ENCODE assay signal across 8 mouse cellular contexts in genomic region chr6:7845680-7846017, GRCm38 (mm10). TPM values are rescaled to one million over a fixed set of nuclear protein-coding genes. Genes with fewer than 3 reads are reported as not detected.
DNase-seq lines count a peak whose midpoint lies in the region; ATAC-seq and TF ChIP-seq lines count a peak whose summit lies in the region.

No protein-coding gene starts in this region.

- no peaks in the 10 kb centered on the region for H3K36me3 ChIP-seq in kidney, postnatal 0 days (ENCODE audit: insufficient read depth, low read length)
- no peaks in the 10 kb centered on the region for H3K36me3 ChIP-seq in hindbrain, embryonic 14.5 days (replicated peaks; ENCODE audit: control insufficient read depth, insufficient read depth)
- no peaks in the 10 kb centered on the region for H3K36me3 ChIP-seq in midbrain, embryonic 14.5 days (ENCODE audit: control insufficient read depth, insufficient read depth, low read length)

- peak overlapping the region; percentile 58 for H3K4me2 ChIP-seq in kidney, postnatal 0 days (ENCODE audit: low read length)
- H3K4me2 ChIP-seq in hindbrain, embryonic 14.5 days (replicated peaks): peak overlapping the region; percentile 61
- H3K4me2 ChIP-seq in midbrain, embryonic 14.5 days (ENCODE audit: low read length): peak overlapping the region; percentile 66

- no peak for TF ChIP-seq POLR2A in bone marrow, adult 2 months (IDR thresholded peaks at IDR 0.05; ENCODE audit: borderline replicate concordance, control insufficient read depth, low read depth, low read length)

- no peak for DNase-seq in kidney, postnatal 0 days (ENCODE audit: low spot score)
- DNase-seq in kidney, postnatal 4 days: no peak
- DNase-seq in hindbrain, embryonic 14.5 days (ENCODE audit: low spot score): no peak
- DNase-seq in midbrain, embryonic 14.5 days: no peak
- no peak for DNase-seq in right cerebral cortex, postnatal 10 days (ENCODE audit: low spot score in 2 of 2)
- DNase-seq in cerebellum, postnatal 14 days: no peak
- DNase-seq in layer of hippocampus, adult 9-11 months: no peak

- H3K9me3 ChIP-seq in kidney, postnatal 0 days (replicated peaks; ENCODE audit: low read length): no peaks in the 10 kb centered on the region
- H3K9me3 ChIP-seq in hindbrain, embryonic 14.5 days (ENCODE audit: control insufficient read depth, low read length): no peaks in the 10 kb centered on the region
- H3K9me3 ChIP-seq in midbrain, embryonic 14.5 days (ENCODE audit: control insufficient read depth, low read length): no peaks in the 10 kb centered on the region

- no peaks in the 10 kb centered on the region for H3K27me3 ChIP-seq in kidney, postnatal 0 days (ENCODE audit: insufficient read depth, low read length)
- H3K27me3 ChIP-seq in hindbrain, embryonic 14.5 days (ENCODE audit: control insufficient read depth, insufficient read depth, low read length): no peaks in the 10 kb centered on the region
- no peaks in the 10 kb centered on the region for H3K27me3 ChIP-seq in midbrain, embryonic 14.5 days (ENCODE audit: control insufficient read depth, insufficient read depth, low read length)

- no peak for TF ChIP-seq CTCF in kidney, postnatal 0 days (IDR thresholded peaks at IDR 0.05; ENCODE audit: low read depth)
- no peak for TF ChIP-seq CTCF in bone marrow, adult 2 months (IDR thresholded peaks at IDR 0.05; ENCODE audit: control insufficient read depth, insufficient read depth, low read length)

- H3K9ac ChIP-seq in kidney, postnatal 0 days (ENCODE audit: low read depth, low read length): no peak overlapping the region
- peak overlapping the region; percentile 88 for H3K9ac ChIP-seq in hindbrain, embryonic 14.5 days
- H3K9ac ChIP-seq in midbrain, embryonic 14.5 days (replicated peaks; ENCODE audit: low read length): no peak overlapping the region

- H3K27ac ChIP-seq in kidney, postnatal 0 days: no peak overlapping the region
- H3K27ac ChIP-seq in bone marrow, adult 2 months (ENCODE audit: control insufficient read depth, insufficient read depth, low read depth, low read length, poor library complexity): peak overlapping the region; percentile 15; the same call in 1 of the 2 replicates
- H3K27ac ChIP-seq in hindbrain, embryonic 14.5 days: no peak overlapping the region
- no peak overlapping the region for H3K27ac ChIP-seq in midbrain, embryonic 14.5 days (replicated peaks; ENCODE audit: low read depth, low read length)

- H3K4me3 ChIP-seq in kidney, postnatal 0 days (replicated peaks; ENCODE audit: low read depth, low read length): peak overlapping the region; percentile 88
- H3K4me3 ChIP-seq in bone marrow, adult 2 months (replicated peaks; ENCODE audit: control insufficient read depth, low read depth, low read length): peak overlapping the region; percentile 59
- peak overlapping the region; percentile 86 for H3K4me3 ChIP-seq in hindbrain, embryonic 14.5 days (replicated peaks; ENCODE audit: low read length)
- peak overlapping the region; percentile 75 for H3K4me3 ChIP-seq in midbrain, embryonic 14.5 days (replicated peaks; ENCODE audit: low read depth, low read length)

- 8% methylated on average over 6 of the region's 6 CpGs for WGBS in kidney, postnatal 0 days
- under 1% methylated on average over 6 of the region's 6 CpGs for WGBS in bone marrow, adult 2 months
- 29% methylated on average over 6 of the region's 6 CpGs for WGBS in hindbrain, embryonic 14.5 days
- WGBS in midbrain, embryonic 14.5 days: 19% methylated on average over 6 of the region's 6 CpGs

- peaks cover 11% of the 10 kb centered on the region for H3K4me1 ChIP-seq in kidney, postnatal 0 days (replicated peaks; ENCODE audit: insufficient read depth, low read length)
- peaks cover 6% of the 10 kb centered on the region; the same call in 1 of the 2 replicates for H3K4me1 ChIP-seq in bone marrow, adult 2 months (ENCODE audit: control insufficient read depth, insufficient read depth, low read length)
- peaks cover 20% of the 10 kb centered on the region for H3K4me1 ChIP-seq in hindbrain, embryonic 14.5 days (replicated peaks; ENCODE audit: control insufficient read depth, insufficient read depth, low read length)
- H3K4me1 ChIP-seq in midbrain, embryonic 14.5 days (ENCODE audit: control insufficient read depth, insufficient read depth, low read length): peaks cover 15% of the 10 kb centered on the region

- ATAC-seq in kidney, postnatal 0 days (replicated peaks; ENCODE audit: low FRiP score, low read depth): no peak
- ATAC-seq in hindbrain, embryonic 14.5 days (ENCODE audit: low FRiP score): no peak
- ATAC-seq in midbrain, embryonic 14.5 days (ENCODE audit: low FRiP score, low TSS enrichment): no peak

RNA-seq across cellular contexts. Expression of gene C1galt1, which starts 1.0 kb away (rescaled TPM):
- polyA plus RNA-seq in kidney, postnatal 0 days (2015; fragmentation: Nextera tagmentation; extraction: Ambion mirVana): 4.5 and 5.3 TPM in 2 replicates
- 9.7 and 11.1 TPM in 2 replicates for polyA plus RNA-seq in bone marrow, adult 2 months (2011; ENCODE audit: insufficient read depth, insufficient read length, low replicate concordance, missing spikeins)
- polyA plus RNA-seq in hindbrain, embryonic 14.5 days (2014; fragmentation: Nextera tagmentation; extraction: Ambion mirVana): 3.5 and 3.7 TPM in 2 replicates
- polyA plus RNA-seq in midbrain, embryonic 14.5 days (2014; fragmentation: Nextera tagmentation; extraction: Ambion mirVana): 3.5 and 4.3 TPM in 2 replicates
